Mouse (Mus musculus): ENCODE results near the gene Atp10a.

Gene Atp10a

GRCm38 (mm10) chr7:58690997-58691596 lies 35.1 kb downstream of the Atp10a start:
- DNase-seq: no peak

GRCm38 (mm10) chr7:58692704-58693103 lies 36.7 kb downstream of the Atp10a start:
- DNase-seq: no peak

GRCm38 (mm10) chr7:58693342-58693741 lies 37.4 kb downstream of the Atp10a start:
- DNase-seq: no peak

DNA sequence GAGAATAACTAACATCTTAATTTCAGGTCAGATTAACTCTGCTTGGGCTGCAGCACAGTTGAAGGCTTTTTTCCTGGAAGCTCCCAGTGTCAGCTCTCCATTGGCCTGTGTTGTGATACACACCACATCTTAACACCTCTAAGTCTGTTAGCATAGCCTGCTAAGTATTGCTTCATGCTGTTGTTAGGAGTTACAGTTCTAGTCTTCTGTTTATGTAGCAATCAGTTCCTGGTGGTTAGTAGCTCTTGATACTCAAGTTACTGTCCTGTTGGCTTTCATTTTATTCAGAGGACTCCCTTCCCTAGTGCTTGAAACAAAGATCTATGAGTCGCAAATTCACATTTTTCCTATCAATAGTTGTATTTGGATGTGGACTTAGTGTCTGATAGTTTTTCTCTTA lies 39.7 kb downstream of the Atp10a start:
- no peak for DNase-seq

DNA sequence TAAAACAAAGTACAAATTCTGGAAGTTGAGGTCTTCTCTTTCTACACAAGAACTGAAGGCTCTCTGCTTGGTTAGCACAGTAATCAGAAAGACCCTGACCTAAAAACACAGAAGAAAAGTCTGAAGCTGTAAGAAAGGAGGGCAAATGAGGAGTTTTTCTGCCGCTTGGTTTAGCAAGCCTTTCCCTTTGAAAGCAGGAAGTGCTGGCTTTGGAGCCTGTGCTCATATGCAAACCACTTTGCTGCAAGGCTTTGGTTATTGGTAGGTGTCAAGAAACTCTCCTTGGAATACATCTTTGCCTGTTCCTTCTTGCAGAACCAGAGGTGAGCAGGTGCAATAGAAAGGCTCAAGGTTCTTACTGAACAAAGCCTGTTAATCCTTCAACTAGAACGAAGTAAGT lies 41.1 kb downstream of the Atp10a start:
- no peak for DNase-seq

DNA sequence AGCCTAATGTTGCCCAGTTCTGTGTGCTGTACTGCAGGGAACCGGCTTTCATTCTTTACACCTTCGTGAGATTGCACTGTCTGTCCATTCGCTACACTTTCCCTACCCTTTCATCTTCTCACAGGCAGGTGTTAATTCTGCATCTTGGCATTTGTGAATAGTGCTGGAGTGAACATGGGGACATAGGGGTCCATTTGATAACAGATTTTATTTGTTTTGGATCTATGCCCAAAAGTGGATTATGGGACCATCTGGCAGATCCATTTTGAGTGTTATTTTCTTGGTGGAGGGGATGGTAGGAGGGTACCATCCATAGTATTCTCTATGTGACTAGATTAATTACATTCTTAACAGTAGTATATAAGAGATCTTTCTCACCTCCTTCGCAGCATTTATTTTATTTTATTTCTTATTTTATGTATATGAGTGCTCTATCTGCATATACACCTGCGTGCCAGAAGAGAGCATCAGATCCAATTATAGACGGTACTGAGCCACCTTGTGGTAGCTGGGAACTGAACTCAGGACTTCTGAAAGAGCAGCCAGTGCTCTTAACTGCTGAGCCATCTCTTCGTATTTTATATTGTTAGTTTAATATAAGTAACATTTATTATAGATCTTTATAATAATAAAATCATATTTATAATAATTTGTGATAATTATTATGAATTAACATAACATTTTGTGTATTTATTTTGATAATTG lies 42.9 kb downstream of the Atp10a start:
- no peak for DNase-seq

DNA sequence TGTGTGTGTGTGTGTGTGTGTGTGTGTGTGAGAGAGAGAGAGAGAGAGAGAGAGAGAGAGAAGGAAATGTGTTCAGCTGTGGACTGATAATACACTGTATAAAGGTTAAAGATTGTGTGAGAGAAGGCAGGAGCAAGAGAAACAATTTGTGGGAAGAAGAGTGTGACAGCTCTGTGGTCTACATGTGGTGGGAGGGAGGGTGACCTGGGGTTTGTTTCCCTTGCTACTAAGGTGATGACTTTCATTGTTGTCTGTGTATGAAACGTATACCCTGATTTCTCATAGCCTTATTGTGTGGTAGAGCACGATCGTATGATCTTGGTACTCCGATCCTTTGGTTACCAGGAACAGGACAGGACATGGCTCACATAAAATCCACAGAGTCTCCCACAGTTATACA lies 45.3 kb downstream of the Atp10a start:
- DNase-seq: no peak

GRCm38 (mm10) chr7:58705158-58705557 lies 49.2 kb downstream of the Atp10a start:
- no peak for DNase-seq

DNA sequence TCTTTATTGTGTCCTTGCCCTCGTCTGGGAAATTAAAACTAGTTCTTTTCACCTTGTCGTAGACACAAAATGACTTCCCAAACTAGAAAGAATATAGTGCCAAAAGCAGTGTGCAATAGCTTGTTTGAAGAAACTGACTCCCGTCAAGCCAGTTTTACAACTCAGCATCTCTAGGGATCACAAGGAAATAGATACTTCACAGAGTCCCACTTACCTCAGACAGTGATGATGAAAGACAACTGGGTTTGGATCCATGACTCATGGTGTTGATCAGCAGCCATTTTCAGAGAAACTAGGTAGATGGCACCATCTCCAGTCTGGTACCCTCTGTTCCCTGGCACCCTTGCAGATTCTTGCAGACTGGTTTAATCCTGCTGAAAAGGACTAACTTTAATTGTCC lies 53.3 kb downstream of the Atp10a start:
- no peak for DNase-seq

GRCm38 (mm10) chr7:58710312-58710711 lies 54.3 kb downstream of the Atp10a start:
- DNase-seq: no peak

- no peak for DNase-seq
Observed at GRCm38 (mm10) chr7:58711811-58712210, 55.8 kb downstream of the Atp10a start.

DNA sequence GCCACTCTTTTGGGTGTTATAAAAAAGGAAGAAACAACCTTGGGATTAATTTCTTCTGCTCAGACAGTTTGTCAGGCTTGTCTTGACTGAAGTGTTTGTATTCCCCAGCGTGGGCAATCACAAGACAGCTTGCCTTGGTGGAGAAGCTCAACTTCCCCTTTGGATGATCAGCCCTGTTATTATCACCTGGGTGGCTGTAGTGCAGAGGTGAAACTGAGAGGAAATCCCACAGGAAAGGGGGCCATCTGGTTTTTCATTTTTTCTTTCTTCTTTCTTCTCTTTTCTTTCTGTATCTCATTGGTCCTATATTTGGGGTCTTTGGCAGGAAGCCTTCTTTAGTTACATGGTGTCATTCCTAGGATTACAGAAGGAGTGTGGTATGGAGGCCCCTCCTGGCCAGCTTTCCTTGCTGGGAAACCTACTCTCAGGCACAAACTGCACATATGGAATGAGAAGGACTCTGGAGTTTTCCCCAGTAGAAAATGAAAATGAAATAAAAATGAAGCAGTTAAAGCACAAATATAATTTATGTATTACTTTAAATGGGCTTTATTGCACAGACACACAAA lies 59.7 kb downstream of the Atp10a start:
- no peak for DNase-seq

DNA sequence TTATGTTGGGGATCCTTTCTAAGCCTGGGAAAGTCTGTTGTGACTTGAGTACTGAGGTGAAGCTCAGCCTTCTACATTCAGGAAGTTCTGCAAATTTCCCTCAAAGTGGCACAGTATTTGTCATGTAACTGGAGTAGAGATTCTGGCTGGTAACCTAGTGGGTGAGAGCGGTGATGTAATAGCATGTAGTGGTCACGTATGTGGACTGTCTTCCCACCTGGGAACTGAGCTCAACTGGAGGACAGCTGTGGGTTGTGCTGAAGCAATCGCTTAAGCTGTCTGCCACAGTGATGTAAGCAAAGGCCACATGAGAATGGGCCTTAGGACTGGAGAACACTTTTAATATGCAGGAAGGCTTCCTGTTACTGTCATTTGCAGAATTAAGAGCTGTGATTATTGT lies 60.7 kb downstream of the Atp10a start:
- no peak for DNase-seq

DNA sequence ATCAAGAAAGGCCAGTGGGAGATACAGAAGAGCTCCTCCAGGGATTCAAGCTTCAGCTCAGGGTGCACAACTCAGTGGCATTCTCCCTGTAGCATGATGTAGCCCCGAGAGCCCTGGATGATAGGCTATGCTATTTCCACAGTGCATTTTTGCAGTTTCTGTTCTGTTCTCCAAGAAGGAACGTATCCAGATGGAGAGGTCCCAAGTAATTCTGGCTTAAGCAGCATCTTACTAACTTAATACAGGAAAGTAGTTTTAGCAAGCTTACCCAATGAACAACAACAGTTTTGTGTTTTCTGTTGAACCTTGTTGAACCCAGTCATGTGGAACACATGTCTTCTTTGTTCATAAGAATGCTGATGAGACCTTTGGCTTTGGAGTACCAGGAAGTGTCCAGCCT lies 62.6 kb downstream of the Atp10a start:
- DNase-seq: no peak

DNA sequence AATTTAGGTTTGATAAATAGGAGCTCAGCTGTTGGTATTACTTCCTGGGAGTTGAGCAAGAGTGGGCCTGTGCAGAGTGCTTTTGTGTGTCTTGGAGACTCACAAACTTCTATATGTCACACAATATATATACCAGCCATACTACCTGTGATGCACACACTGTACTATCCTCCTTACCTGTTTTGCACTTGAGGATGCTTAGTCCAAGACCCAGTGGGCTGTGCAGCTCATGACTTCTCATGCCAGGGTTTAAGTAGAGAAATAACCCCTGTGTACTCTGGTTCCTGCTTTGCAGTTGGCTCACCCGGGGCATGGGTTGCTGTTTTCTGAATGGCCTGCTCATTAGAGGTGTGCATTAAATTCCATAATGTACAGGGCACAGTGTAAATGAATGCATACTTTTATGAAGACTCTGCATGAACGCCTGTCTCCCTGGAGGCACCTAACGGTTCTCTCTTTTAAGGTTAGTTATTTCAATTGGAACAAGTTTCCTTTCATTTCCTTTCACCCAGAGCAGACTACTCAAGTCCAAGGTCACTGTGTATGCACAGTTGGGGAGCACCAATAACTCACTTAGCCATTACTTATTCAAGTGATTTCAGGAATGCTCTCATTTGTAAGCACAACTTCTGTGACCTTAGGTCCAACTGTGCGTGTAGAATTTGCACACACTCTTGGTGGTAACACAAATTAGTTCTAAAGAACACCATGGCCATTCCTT lies 63.4 kb downstream of the Atp10a start:
- DNase-seq: no peak

GRCm38 (mm10) chr7:58722250-58722649 lies 66.3 kb downstream of the Atp10a start:
- no peak for DNase-seq

DNA sequence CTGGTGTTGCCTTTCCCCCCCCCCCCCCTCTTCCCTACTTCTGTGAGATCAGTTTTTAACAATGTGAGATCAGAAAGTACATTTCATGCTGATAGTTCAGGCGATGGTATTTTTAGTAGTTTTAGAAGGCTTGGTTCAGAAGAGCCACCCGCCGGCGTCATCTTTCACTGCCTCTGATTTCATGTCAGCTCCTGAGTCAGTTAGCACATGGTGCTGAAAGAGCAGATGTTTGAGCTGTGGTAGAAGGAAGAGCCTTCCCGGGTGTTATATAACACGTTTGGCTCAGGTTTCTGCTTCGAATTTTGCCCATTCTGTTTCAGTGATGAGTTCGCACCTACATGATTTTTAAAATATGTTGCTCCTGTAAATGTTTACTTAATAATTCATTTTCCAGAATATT lies 74.2 kb downstream of the Atp10a start:
- peak; percentile 91 for DNase-seq

GRCm38 (mm10) chr7:58730831-58731230 lies 74.9 kb downstream of the Atp10a start:
- no peak for DNase-seq

DNA sequence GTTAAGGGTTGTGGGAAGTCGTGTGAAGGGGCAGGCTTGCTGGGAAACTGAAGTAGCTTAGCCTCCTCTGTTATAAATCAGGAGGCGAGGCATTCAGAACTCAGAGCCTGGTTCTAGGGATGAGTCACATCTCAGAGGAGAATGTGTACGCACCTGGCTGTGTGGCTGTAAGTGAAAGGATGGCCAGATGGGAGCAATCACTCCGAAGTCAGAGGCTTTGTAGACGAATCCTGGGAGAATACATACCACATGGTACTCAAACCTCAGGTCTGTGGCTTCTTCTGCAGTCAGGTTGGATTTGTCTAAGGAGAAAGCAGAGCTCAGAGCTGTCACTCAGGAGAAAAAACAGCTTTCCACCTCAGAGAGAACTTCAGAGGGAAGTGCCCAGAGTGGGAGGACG lies 76.4 kb downstream of the Atp10a start:
- DNase-seq: peak; percentile 26

- no peak for DNase-seq
Observed at GRCm38 (mm10) chr7:58733490-58733901, 77.5 kb downstream of the Atp10a start.

GRCm38 (mm10) chr7:58736841-58737547 lies 81.0 kb downstream of the Atp10a start:
- DNase-seq: no peak

DNA sequence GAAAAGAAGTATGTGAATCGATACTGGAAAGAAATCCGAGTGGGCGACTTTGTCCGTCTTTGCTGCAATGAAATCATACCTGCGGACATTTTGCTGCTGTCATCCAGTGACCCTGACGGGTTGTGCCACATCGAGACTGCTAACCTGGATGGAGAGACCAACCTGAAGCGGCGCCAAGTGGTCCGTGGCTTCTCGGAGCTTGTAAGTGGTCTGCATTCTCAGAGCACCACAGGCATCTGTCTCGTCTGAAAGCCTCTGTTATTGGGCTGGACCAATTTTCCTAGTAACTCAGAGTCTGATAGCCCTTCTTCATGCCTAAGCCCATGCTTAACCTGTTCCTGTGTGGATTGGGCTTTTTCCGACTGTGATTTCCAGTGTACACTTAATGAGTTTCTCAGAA lies 84.2 kb downstream of the Atp10a start:
- DNase-seq: no peak

GRCm38 (mm10) chr7:58740842-58741241 lies 84.9 kb downstream of the Atp10a start:
- DNase-seq: no peak

Measured in layer of hippocampus, adult 9-11 months (tissue).